In genomic region chr7:90977241-90977640, GRCm38 (mm10) we compare ENCODE assay signal across 15 mouse cellular contexts.
"Had no signal": no experiment of that assay in that cellular context is flagged by ENCODE, and none has a peak within 500 bp of the region (broad histone marks: within the 10 kb centered on the region; RNA-seq: fewer than 3 reads in every experiment).

No protein-coding gene starts in this region.

- ATAC-seq: midbrain, embryonic 16.5 days had no signal

- H3K4me1 ChIP-seq: kidney, embryonic 15.5 days; limb, embryonic 13.5 days; liver, embryonic 15.5 days; megakaryocyte, embryonic 14.5 days; stomach, embryonic 15.5 days had no signal

- H3K27ac ChIP-seq: kidney, embryonic 15.5 days; limb, embryonic 13.5 days; liver, embryonic 15.5 days; stomach, embryonic 15.5 days had no signal

- DNase-seq: kidney, adult 2 months; kidney, postnatal 14 days; left cerebral cortex, postnatal 4 days; lung, embryonic 14.5 days; lung, postnatal 10 days; lung, postnatal 4 days; right cerebral cortex, postnatal 14 days had no signal

- H3K27me3 ChIP-seq: kidney, embryonic 15.5 days; limb, embryonic 13.5 days; liver, embryonic 15.5 days; megakaryocyte, embryonic 14.5 days; stomach, embryonic 15.5 days had no signal

- H3K4me2 ChIP-seq: kidney, embryonic 15.5 days; limb, embryonic 13.5 days; liver, embryonic 11.5 days; liver, embryonic 15.5 days; lung, embryonic 14.5 days; midbrain, embryonic 11.5 days; stomach, embryonic 15.5 days had no signal

- H3K36me3 ChIP-seq: kidney, embryonic 15.5 days; limb, embryonic 13.5 days; liver, embryonic 15.5 days; stomach, embryonic 15.5 days had no signal

- H3K9me3 ChIP-seq: kidney, embryonic 15.5 days; limb, embryonic 13.5 days; liver, embryonic 15.5 days; megakaryocyte, embryonic 14.5 days; stomach, embryonic 15.5 days had no signal

- H3K4me3 ChIP-seq: kidney, embryonic 15.5 days; limb, embryonic 13.5 days; liver, embryonic 15.5 days; megakaryocyte, embryonic 14.5 days; stomach, embryonic 15.5 days had no signal

- H3K9ac ChIP-seq: kidney, embryonic 15.5 days; limb, embryonic 13.5 days; liver, embryonic 15.5 days; lung, embryonic 14.5 days; stomach, embryonic 15.5 days had no signal
